Mouse (Mus musculus) cerebellum, postnatal 4 days (tissue): ENCODE results near the gene Gtdc1.

Source experiments
- DNase-seq, 2 experiments: peaks; one replicate each; pipeline ENCODE4 v3.0.0; 2022; ENCODE audit warnings: low spot score in 2 of 2, mixed read lengths in 1 of 2

The Gtdc1 gene

GRCm38 (mm10) chr2:44590881-44591280 is 336.6 kb downstream of the Gtdc1 start:
- peak in 1 of 2 experiments; percentile 31 for DNase-seq

- no peak for DNase-seq
Observed at GRCm38 (mm10) chr2:44584061-44584460, 343.4 kb downstream of the Gtdc1 start.

- DNase-seq = no peak
Observed at GRCm38 (mm10) chr2:44583491-44583890, 344.0 kb downstream of the Gtdc1 start.

- no peak for DNase-seq
Observed at GRCm38 (mm10) chr2:44571810-44572209, 355.6 kb downstream of the Gtdc1 start.

- DNase-seq = peak in 1 of 2 experiments; percentile 19
Observed at GRCm38 (mm10) chr2:44571156-44571555, 356.3 kb downstream of the Gtdc1 start.

GRCm38 (mm10) chr2:44569140-44569952 is 358.1 kb downstream of the Gtdc1 start:
- DNase-seq = no peak

- DNase-seq = no peak
Observed at GRCm38 (mm10) chr2:44564776-44565692, 362.4 kb downstream of the Gtdc1 start.

GRCm38 (mm10) chr2:44561789-44562188 is 365.7 kb downstream of the Gtdc1 start:
- no peak for DNase-seq

- DNase-seq = no peak
Observed at GRCm38 (mm10) chr2:44559242-44559944, 368.1 kb downstream of the Gtdc1 start.

- no peak for DNase-seq
Observed at GRCm38 (mm10) chr2:44557669-44558281, 369.7 kb downstream of the Gtdc1 start.

- peak in 1 of 2 experiments; percentile 36 for DNase-seq
Observed at GRCm38 (mm10) chr2:44556861-44557592, 370.4 kb downstream of the Gtdc1 start.

GRCm38 (mm10) chr2:44554716-44555115 is 372.7 kb downstream of the Gtdc1 start:
- DNase-seq = no peak

- DNase-seq = no peak
Observed at GRCm38 (mm10) chr2:44549311-44549710, 378.1 kb downstream of the Gtdc1 start.

- DNase-seq = no peak
Observed at GRCm38 (mm10) chr2:44542775-44543174, 384.7 kb downstream of the Gtdc1 start.

GRCm38 (mm10) chr2:44541726-44542125 is 385.7 kb downstream of the Gtdc1 start:
- no peak for DNase-seq

- DNase-seq = no peak
Observed at GRCm38 (mm10) chr2:44540881-44541280, 386.6 kb downstream of the Gtdc1 start.

- no peak for DNase-seq
Observed at GRCm38 (mm10) chr2:44539121-44539634, 388.3 kb downstream of the Gtdc1 start.

- no peak for DNase-seq
Observed at GRCm38 (mm10) chr2:44538135-44538534, 389.3 kb downstream of the Gtdc1 start.

GRCm38 (mm10) chr2:44535760-44536159 is 391.7 kb downstream of the Gtdc1 start:
- DNase-seq = peak; percentile 26 to 72

GRCm38 (mm10) chr2:44535136-44535675 is 392.3 kb downstream of the Gtdc1 start:
- no peak for DNase-seq
